Mouse (Mus musculus) limb, embryonic 13.5 days (tissue): Measurements from ENCODE around the gene Slc2a9. TPM values are rescaled to one million over a fixed set of nuclear protein-coding genes. Genes with fewer than 3 reads are reported as not detected.

Experiments used
- ATAC-seq: fragments of 200-750 bp; cut with Nextera tagmentation; 2 replicates; pipeline ENCODE4 v1.8.0; 2017; ENCODE audit warnings: low read depth, moderate number of reproducible peaks, moderate TSS enrichment; ENCODE audit not compliant: low FRiP score
- H3K27ac ChIP-seq: fragments of 300-500 bp; sonication (generic); 2 replicates; pipeline ENCODE4 v1.5.1; 2015; ENCODE audit warnings: inconsistent platforms, mild to moderate bottlenecking, moderate library complexity
- H3K27me3 ChIP-seq: fragments of 300-500 bp; sonication (generic); 2 replicates; pipeline ENCODE4 v1.6.1; 2015; ENCODE audit warnings: mild to moderate bottlenecking, inconsistent platforms
- H3K36me3 ChIP-seq: fragments of 300-500 bp; sonication (generic); 2 replicates; pipeline ENCODE4 v1.6.1; 2015; ENCODE audit warnings: inconsistent platforms, mild to moderate bottlenecking, moderate library complexity
- H3K4me1 ChIP-seq: fragments of 300-500 bp; sonication (generic); 2 replicates; pipeline ENCODE4 v1.6.1; 2015; ENCODE audit warnings: inconsistent platforms
- H3K4me2 ChIP-seq: fragments of 300-500 bp; sonication (generic); replicated peaks from 2 replicates; pipeline ENCODE4 v1.6.1; 2015; ENCODE audit warnings: inconsistent platforms, mild to moderate bottlenecking, moderate library complexity
- H3K4me3 ChIP-seq: fragments of 300-500 bp; sonication (generic); 2 replicates; pipeline ENCODE4 v1.5.1; 2015; ENCODE audit warnings: moderate library complexity, mild to moderate bottlenecking, inconsistent platforms
- H3K9ac ChIP-seq: fragments of 300-500 bp; sonication (generic); 2 replicates; pipeline ENCODE4 v1.6.1; 2015; ENCODE audit warnings: mild to moderate bottlenecking, inconsistent platforms
- H3K9me3 ChIP-seq: fragments of 300-500 bp; sonication (generic); 2 replicates; pipeline ENCODE4 v1.6.1; 2016; ENCODE audit warnings: inconsistent platforms
- WGBS: fragments of 180-500 bp; shearing (Covaris S2); methylation state at CpG from one replicate; pipeline ENCODE4 v1.1.7; 2015; 5-methylcytosine and 5-hydroxymethylcytosine counted together
- polyA plus RNA-seq: library from polyadenylated mRNA; unstranded; fragments of >200 nt; fragmentation: Nextera tagmentation; extraction: Ambion mirVana; gene quantifications from 2 replicates; pipeline ENCODE4 v1.2.1, GENCODE M21; 2015

The Slc2a9 gene
- polyA plus RNA-seq, 1 experiment from 2014 or later = 0.32 TPM

DNA sequence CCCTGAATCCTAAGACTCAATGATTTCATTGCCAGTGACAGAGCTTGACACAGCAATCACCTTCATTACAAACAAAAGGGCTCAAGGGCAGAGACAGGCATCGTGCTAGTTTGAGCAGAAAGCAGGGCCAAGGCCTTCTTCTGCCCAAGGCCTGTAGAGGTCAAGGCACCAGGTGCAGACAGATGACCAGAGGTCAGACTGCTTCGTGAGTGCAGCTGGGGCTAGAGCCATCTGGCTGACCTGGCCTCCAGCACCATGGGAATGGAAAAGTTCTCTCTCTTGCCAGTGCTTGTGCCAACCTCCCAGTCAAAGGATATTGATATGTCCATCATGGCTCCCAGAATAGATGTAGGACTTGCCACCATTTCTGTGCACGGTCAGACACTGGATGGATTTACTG lies 33.9 kb upstream of the Slc2a9 start:
- H3K4me2 ChIP-seq = no peak overlapping the region
- no peaks in the 10 kb centered on the region for H3K9me3 ChIP-seq
- 92% methylated on average over 3 of the region's 3 CpGs for WGBS
- no peaks in the 10 kb centered on the region for H3K4me1 ChIP-seq
- no peak overlapping the region for H3K4me3 ChIP-seq
- no peak overlapping the region for H3K9ac ChIP-seq
- no peak for ATAC-seq
- H3K36me3 ChIP-seq = peaks cover 99% of the 10 kb centered on the region
- no peaks in the 10 kb centered on the region for H3K27me3 ChIP-seq
- no peak overlapping the region for H3K27ac ChIP-seq

DNA sequence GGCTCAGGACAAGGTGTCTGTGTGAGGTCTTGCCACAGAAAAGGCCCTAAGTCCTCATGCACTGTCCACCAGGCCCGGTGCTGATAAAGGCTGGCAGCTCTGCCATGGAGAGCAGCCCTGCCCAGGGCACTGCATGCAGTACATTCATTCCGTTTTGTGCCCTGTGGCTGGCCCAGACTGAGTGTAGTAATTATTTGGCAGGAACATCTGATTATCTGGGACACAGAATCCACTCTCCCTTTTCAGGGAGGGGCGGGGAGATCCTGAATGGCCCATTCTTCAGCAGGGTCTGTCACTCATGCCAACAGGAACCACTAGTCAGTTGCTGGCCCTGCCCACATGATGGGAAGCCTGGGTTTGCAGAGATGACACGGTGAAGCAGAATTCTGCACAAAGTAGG lies 29.1 kb upstream of the Slc2a9 start:
- no peak overlapping the region for H3K27ac ChIP-seq
- no peak overlapping the region for H3K4me3 ChIP-seq
- no peak for ATAC-seq
- H3K4me2 ChIP-seq = no peak overlapping the region
- H3K36me3 ChIP-seq = peaks cover 99% of the 10 kb centered on the region
- 92% methylated on average over 4 of the region's 4 CpGs for WGBS
- no peaks in the 10 kb centered on the region for H3K9me3 ChIP-seq
- no peaks in the 10 kb centered on the region for H3K27me3 ChIP-seq
- H3K4me1 ChIP-seq = no peaks in the 10 kb centered on the region
- no peak overlapping the region for H3K9ac ChIP-seq

DNA sequence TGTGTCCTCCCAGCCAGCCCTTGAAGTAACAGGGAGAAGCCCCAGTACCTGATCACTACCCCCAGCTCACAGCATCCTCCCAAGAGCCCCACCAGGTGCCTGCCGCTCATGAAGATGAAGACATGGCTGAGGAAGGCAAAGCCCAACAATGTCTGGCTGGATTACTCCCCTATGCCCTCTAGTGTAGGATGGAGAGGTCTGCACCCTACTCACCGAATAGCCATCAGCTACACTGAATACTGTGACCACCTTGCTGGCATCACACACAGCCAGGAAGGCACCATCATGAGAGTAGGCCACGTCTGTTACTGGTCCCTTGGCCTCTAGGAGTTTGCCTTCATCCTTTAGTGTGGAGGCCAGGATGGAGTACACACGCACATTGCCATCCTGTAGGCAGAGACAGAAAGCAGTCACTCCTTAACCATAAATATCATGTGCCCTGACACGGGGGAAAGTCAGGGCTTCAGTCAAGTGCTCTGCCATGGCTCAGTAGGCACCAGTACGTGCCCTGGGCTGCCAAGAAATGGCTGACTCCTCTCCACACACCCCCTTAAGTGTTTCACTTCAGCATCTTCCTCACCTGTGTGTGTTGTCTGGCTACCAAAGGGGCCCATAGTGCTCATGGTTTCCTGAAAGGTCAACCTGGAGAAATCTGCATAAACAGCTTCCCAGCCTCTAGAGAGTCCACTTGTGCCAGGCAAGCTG lies 26.9 kb upstream of the Slc2a9 start:
- Histone ChIP-seq H3K9ac (no peak overlapping the region), H3K9me3 (no peaks in the 10 kb centered on the region), H3K4me3 (no peak overlapping the region), H3K27me3 (no peaks in the 10 kb centered on the region), H3K27ac (no peak overlapping the region), H3K36me3 (peaks cover 98% of the 10 kb centered on the region), H3K4me2 (no peak overlapping the region), H3K4me1 (no peaks in the 10 kb centered on the region)
- ATAC-seq = 0 out of 2 replicates have a peak, but pooled peaks have one; percentile 49
- WGBS = 82% methylated on average over 6 of the region's 6 CpGs

- Histone ChIP-seq H3K27ac (no peak overlapping the region), H3K36me3 (peaks cover 36% of the 10 kb centered on the region), H3K9me3 (no peaks in the 10 kb centered on the region), H3K9ac (no peak overlapping the region), H3K27me3 (no peaks in the 10 kb centered on the region), H3K4me2 (no peak overlapping the region), H3K4me3 (no peak overlapping the region), H3K4me1 (no peaks in the 10 kb centered on the region)
- ATAC-seq = no peak
- 90% methylated on average over 5 of the region's 5 CpGs for WGBS
These were observed 20.0 kb upstream of the Slc2a9 start for GRCm38 (mm10) chr5:38522977-38523376.

DNA sequence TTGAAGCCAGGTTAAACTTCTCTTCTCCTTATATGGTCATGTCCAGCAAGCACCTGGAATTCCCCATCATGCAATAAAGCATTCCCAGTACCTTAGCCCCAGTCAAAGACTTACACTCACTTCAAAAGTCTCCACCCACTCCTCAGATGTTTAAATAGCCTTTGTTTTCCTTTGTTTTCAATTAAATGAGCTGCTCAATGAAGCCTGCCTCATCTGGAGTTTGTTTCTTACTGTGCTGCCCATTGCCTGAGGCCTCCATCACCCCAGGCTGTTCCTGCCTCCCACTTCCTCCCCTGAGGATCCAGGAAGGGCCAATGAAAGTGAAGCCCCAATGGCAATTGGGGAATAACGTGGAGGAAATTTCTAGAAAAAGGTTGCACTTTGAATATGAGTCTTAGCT lies 17.9 kb upstream of the Slc2a9 start:
- Histone ChIP-seq H3K9ac (no peak overlapping the region), H3K27me3 (no peaks in the 10 kb centered on the region), H3K4me2 (no peak overlapping the region), H3K27ac (no peak overlapping the region), H3K9me3 (no peaks in the 10 kb centered on the region), H3K36me3 (peaks cover 14% of the 10 kb centered on the region), H3K4me1 (no peaks in the 10 kb centered on the region), H3K4me3 (no peak overlapping the region)
- no peak for ATAC-seq
- 39% methylated on average over 1 of the region's 1 CpGs for WGBS

GRCm38 (mm10) chr5:38516267-38516666 lies 13.3 kb upstream of the Slc2a9 start:
- Histone ChIP-seq H3K36me3 (no peaks in the 10 kb centered on the region), H3K27ac (no peak overlapping the region), H3K9me3 (no peaks in the 10 kb centered on the region), H3K27me3 (no peaks in the 10 kb centered on the region), H3K4me3 (no peak overlapping the region), H3K4me1 (no peaks in the 10 kb centered on the region), H3K4me2 (no peak overlapping the region), H3K9ac (no peak overlapping the region)
- 67% methylated on average over 6 of the region's 6 CpGs for WGBS
- ATAC-seq = no peak

GRCm38 (mm10) chr5:38512991-38513390 lies 10.0 kb upstream of the Slc2a9 start:
- Histone ChIP-seq H3K9ac (no peak overlapping the region), H3K27me3 (no peaks in the 10 kb centered on the region), H3K4me3 (no peak overlapping the region), H3K9me3 (no peaks in the 10 kb centered on the region), H3K4me2 (no peak overlapping the region), H3K36me3 (no peaks in the 10 kb centered on the region), H3K27ac (no peak overlapping the region), H3K4me1 (no peaks in the 10 kb centered on the region)
- 2% methylated on average over 2 of the region's 2 CpGs for WGBS
- ATAC-seq = no peak

DNA sequence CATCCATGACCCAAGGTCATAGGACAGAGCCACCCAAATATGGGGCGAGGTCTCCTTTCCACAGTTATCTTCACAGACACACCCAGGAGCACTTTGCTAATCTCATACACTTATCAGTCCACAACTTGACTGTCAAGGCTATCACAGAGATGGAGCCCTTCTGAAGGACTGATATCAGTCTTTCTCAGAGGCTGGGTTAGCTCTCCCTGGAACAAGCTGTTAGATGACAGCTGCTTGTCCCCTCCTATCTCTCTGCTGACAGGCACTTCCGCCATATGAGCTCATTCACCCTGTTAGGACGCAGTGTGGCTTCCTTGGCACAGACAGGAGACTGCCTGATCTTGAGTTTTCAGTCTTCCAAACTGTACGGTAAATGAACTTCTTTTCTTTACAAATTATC lies 6.6 kb upstream of the Slc2a9 start:
- H3K36me3 ChIP-seq = no peaks in the 10 kb centered on the region
- WGBS = 92% methylated on average over 4 of the region's 4 CpGs
- no peaks in the 10 kb centered on the region for H3K9me3 ChIP-seq
- H3K4me1 ChIP-seq = peaks cover 8% of the 10 kb centered on the region
- H3K4me3 ChIP-seq = no peak overlapping the region
- no peak overlapping the region for H3K9ac ChIP-seq
- ATAC-seq = no peak
- no peaks in the 10 kb centered on the region for H3K27me3 ChIP-seq
- no peak overlapping the region for H3K27ac ChIP-seq
- no peak overlapping the region for H3K4me2 ChIP-seq

DNA sequence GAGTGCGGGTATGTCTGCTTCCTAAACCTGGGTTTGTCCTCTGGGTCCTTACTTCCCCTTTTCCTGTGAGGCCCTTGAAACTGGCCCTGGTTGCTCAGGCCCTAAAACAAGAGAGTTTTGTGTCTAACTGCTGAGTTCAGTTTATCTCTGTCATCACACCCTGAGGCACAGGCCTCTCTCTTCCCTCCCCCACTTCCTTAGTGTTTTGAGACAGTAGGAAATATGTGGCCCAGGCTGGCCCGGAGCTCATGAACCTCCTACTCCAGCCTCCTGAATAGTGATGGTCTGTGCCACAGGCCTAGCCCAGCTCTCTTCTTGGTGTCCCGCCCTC lies 2.5 kb upstream of the Slc2a9 start:
- Histone ChIP-seq H3K9me3 (no peaks in the 10 kb centered on the region), H3K27ac (no peak overlapping the region), H3K36me3 (no peaks in the 10 kb centered on the region), H3K4me3 (no peak overlapping the region), H3K9ac (no peak overlapping the region), H3K4me1 (peaks cover 14% of the 10 kb centered on the region), H3K27me3 (no peaks in the 10 kb centered on the region), H3K4me2 (no peak overlapping the region)
- WGBS = 62% methylated on average over 3 of the region's 3 CpGs
- no peak for ATAC-seq

- peaks cover 14% of the 10 kb centered on the region for H3K4me1 ChIP-seq
- H3K27me3 ChIP-seq = no peaks in the 10 kb centered on the region
- H3K4me3 ChIP-seq = no peak overlapping the region
- H3K36me3 ChIP-seq = no peaks in the 10 kb centered on the region
- no peak overlapping the region for H3K27ac ChIP-seq
- H3K4me2 ChIP-seq = no peak overlapping the region
- no peak for ATAC-seq
- no peak overlapping the region for H3K9ac ChIP-seq
- H3K9me3 ChIP-seq = no peaks in the 10 kb centered on the region
- 47% methylated on average over 6 of the region's 6 CpGs for WGBS
These were observed 1.9 kb upstream of the Slc2a9 start for GRCm38 (mm10) chr5:38504747-38505434.

DNA sequence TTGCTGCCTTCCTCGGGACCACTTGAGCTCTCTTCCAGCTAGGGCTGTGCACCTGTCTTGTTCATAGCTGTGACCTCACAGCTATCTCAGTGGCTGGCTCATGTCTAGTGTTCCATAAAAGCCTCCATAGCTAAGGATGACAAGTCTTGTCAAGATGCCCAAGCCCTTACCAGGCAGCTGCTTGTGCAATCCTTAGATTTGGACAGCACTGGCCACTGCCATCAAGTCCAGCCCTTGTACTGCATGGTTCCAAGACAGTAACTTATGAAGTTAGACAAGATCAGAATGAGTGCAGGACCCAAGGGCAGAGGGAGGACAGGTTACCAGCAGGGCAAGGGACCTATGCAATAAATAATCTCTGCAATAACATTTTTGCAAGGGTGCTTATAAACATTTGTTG lies 1.2 kb upstream of the Slc2a9 start:
- ATAC-seq = no peak
- no peak overlapping the region for H3K4me3 ChIP-seq
- no peak overlapping the region for H3K4me2 ChIP-seq
- no peak overlapping the region for H3K9ac ChIP-seq
- no peaks in the 10 kb centered on the region for H3K9me3 ChIP-seq
- H3K36me3 ChIP-seq = no peaks in the 10 kb centered on the region
- peaks cover 14% of the 10 kb centered on the region for H3K4me1 ChIP-seq
- no peaks in the 10 kb centered on the region for H3K27me3 ChIP-seq
- 71% methylated on average over 1 of the region's 1 CpGs for WGBS
- no peak overlapping the region for H3K27ac ChIP-seq

GRCm38 (mm10) chr5:38500043-38500442 lies 2.9 kb downstream of the Slc2a9 start:
- WGBS = 90% methylated on average over 8 of the region's 8 CpGs

More at GRCm38 (mm10) chr5:38500043-38500442, 2.9 kb downstream of the Slc2a9 start:
- H3K4me2 ChIP-seq = no peak overlapping the region
- H3K9me3 ChIP-seq = no peaks in the 10 kb centered on the region
- no peak for ATAC-seq
- H3K36me3 ChIP-seq = no peaks in the 10 kb centered on the region
- H3K9ac ChIP-seq = no peak overlapping the region
- peaks cover 10% of the 10 kb centered on the region for H3K4me1 ChIP-seq
- H3K27me3 ChIP-seq = no peaks in the 10 kb centered on the region
- H3K4me3 ChIP-seq = no peak overlapping the region
- H3K27ac ChIP-seq = no peak overlapping the region
